Mouse (Mus musculus): ENCODE data around the gene Psors1c2. TPM values are rescaled to one million over a fixed set of nuclear protein-coding genes. Genes with fewer than 3 reads are reported as not detected.

The Psors1c2 gene
- polyA plus RNA-seq, 1 experiment from 2014 or later = 0.81 TPM

GRCm38 (mm10) chr17:35550871-35551270 is 17.9 kb downstream of the Psors1c2 start:
- peak; percentile 29; the same call in 1 of the 2 replicates for ATAC-seq
- WGBS = 37% methylated on average over 8 of the region's 8 CpGs
- no peaks in the 10 kb centered on the region for H3K27me3 ChIP-seq (replicated peaks; ENCODE audit: control insufficient read depth, insufficient read depth, low read length)
- H3K4me1 ChIP-seq (ENCODE audit: control insufficient read depth, insufficient read depth, low read length) = peaks cover 9% of the 10 kb centered on the region
- H3K4me2 ChIP-seq (ENCODE audit: low read depth, low read length) = no peak overlapping the region
- H3K36me3 ChIP-seq (ENCODE audit: control insufficient read depth, insufficient read depth, low read length) = no peaks in the 10 kb centered on the region
- no peak overlapping the region for H3K4me3 ChIP-seq (ENCODE audit: low read length)
- peak overlapping the region; percentile 35; the same call in 1 of the 2 replicates for H3K9ac ChIP-seq (ENCODE audit: low read depth, low read length)
- peak overlapping the region; percentile 23 for H3K27ac ChIP-seq (ENCODE audit: low read length)
- no peaks in the 10 kb centered on the region for H3K9me3 ChIP-seq (ENCODE audit: control insufficient read depth, low read length)

- Histone ChIP-seq H3K9me3 (ENCODE audit: control insufficient read depth, low read length) (no peaks in the 10 kb centered on the region), H3K27me3 (replicated peaks; ENCODE audit: control insufficient read depth, insufficient read depth, low read length) (no peaks in the 10 kb centered on the region), H3K4me3 (ENCODE audit: low read length) (no peak within 1 kb of the TSS), H3K36me3 (ENCODE audit: control insufficient read depth, insufficient read depth, low read length) (no peaks in the 10 kb centered on the region), H3K27ac (ENCODE audit: low read length) (no peak within 1 kb of the TSS; the same call in none of the 2 replicates), H3K4me2 (ENCODE audit: low read depth, low read length) (no peak within 1 kb of the TSS), H3K4me1 (ENCODE audit: control insufficient read depth, insufficient read depth, low read length) (peaks cover 9% of the 10 kb centered on the region), H3K9ac (ENCODE audit: low read depth, low read length) (peak within 1 kb of the TSS; percentile 35; the same call in 1 of the 2 replicates)
- 78% methylated on average over 10 of the region's 10 CpGs for WGBS
- ATAC-seq = no peak
Measured at GRCm38 (mm10) chr17:35551881-35552414, 18.9 kb downstream of the Psors1c2 start, which contains the start of gene Cdsn. Gene Cdsn, plus strand, starts transcription at chr17:35552128.

- Histone ChIP-seq H3K27ac (ENCODE audit: low read length) (no peak overlapping the region), H3K4me3 (ENCODE audit: low read length) (no peak overlapping the region), H3K9me3 (ENCODE audit: control insufficient read depth, low read length) (no peaks in the 10 kb centered on the region), H3K4me1 (ENCODE audit: control insufficient read depth, insufficient read depth, low read length) (peaks cover 4% of the 10 kb centered on the region; the same call in 1 of the 2 replicates), H3K36me3 (ENCODE audit: control insufficient read depth, insufficient read depth, low read length) (no peaks in the 10 kb centered on the region), H3K4me2 (ENCODE audit: low read depth, low read length) (no peak overlapping the region), H3K9ac (ENCODE audit: low read depth, low read length) (no peak overlapping the region), H3K27me3 (replicated peaks; ENCODE audit: control insufficient read depth, insufficient read depth, low read length) (no peaks in the 10 kb centered on the region)
- 83% methylated on average over 5 of the region's 5 CpGs for WGBS
- ATAC-seq = no peak
Measured at GRCm38 (mm10) chr17:35554321-35554720, 21.3 kb downstream of the Psors1c2 start.

GRCm38 (mm10) chr17:35554761-35555397 is 21.9 kb downstream of the Psors1c2 start:
- H3K9me3 ChIP-seq (ENCODE audit: control insufficient read depth, low read length) = no peaks in the 10 kb centered on the region
- H3K4me2 ChIP-seq (ENCODE audit: low read depth, low read length) = no peak overlapping the region
- WGBS = 91% methylated on average over 18 of the region's 18 CpGs
- H3K9ac ChIP-seq (ENCODE audit: low read depth, low read length) = no peak overlapping the region
- H3K27ac ChIP-seq (ENCODE audit: low read length) = no peak overlapping the region
- H3K36me3 ChIP-seq (ENCODE audit: control insufficient read depth, insufficient read depth, low read length) = no peaks in the 10 kb centered on the region
- H3K4me1 ChIP-seq (ENCODE audit: control insufficient read depth, insufficient read depth, low read length) = peaks cover 4% of the 10 kb centered on the region; the same call in 1 of the 2 replicates
- no peak for ATAC-seq
- H3K27me3 ChIP-seq (replicated peaks; ENCODE audit: control insufficient read depth, insufficient read depth, low read length) = no peaks in the 10 kb centered on the region
- no peak overlapping the region for H3K4me3 ChIP-seq (ENCODE audit: low read length)

DNA sequence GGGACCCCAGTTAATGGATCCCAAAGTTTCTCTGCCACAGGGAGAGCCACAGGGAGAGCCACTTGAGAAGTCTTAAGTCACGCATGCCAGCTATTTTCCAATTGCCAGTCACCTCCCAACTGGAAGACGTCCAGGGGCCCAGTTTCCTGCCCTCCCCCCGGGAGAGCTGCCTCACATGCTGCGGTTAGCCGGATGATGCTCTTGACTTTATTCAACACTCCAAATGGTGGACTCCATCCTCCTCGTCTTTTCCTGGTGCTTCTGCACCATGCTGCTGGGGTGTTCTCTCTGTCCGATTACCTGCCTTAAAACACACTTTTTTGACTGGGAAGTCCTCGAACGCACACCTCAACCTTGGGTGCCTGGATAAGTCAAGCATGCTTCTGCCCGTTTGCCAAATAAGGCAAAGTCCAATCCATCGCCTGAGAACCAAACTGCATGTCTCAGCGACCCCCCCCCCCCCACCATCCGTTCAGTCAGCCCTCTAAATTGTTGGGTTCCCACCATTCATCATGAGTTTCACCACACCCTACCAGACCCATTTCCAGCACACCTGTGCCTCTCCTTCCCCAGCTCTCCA is 23.3 kb downstream of the Psors1c2 start:
- Histone ChIP-seq H3K4me3 (ENCODE audit: low read length) (no peak overlapping the region), H3K36me3 (ENCODE audit: control insufficient read depth, insufficient read depth, low read length) (no peaks in the 10 kb centered on the region), H3K4me1 (ENCODE audit: control insufficient read depth, insufficient read depth, low read length) (no peaks in the 10 kb centered on the region; the same call in 1 of the 2 replicates), H3K4me2 (ENCODE audit: low read depth, low read length) (no peak overlapping the region), H3K9ac (ENCODE audit: low read depth, low read length) (no peak overlapping the region), H3K27me3 (replicated peaks; ENCODE audit: control insufficient read depth, insufficient read depth, low read length) (no peaks in the 10 kb centered on the region), H3K9me3 (ENCODE audit: control insufficient read depth, low read length) (no peaks in the 10 kb centered on the region), H3K27ac (ENCODE audit: low read length) (no peak overlapping the region)
- 83% methylated on average over 13 of the region's 13 CpGs for WGBS
- ATAC-seq = no peak

DNA sequence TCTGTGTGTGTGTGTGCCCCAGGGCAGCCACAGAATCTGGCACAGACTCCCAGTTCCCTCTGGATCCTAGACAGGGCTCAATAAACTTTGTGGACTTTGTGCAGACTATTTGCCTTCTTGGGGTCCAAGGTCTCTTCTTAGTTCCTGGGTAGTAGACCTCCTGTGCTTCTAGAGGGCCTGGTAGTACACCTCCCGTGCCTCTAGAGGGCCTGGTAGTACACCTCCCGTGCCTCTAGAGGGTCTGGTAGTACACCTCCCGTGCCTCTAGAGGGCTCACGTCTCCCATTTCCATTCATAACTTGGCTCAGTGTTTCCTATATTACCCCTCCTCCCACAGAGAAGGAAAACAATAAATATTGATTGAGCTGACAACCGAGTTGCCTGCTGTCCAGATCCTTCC is 23.8 kb downstream of the Psors1c2 start:
- Histone ChIP-seq H3K4me3 (ENCODE audit: low read length) (no peak overlapping the region), H3K9me3 (ENCODE audit: control insufficient read depth, low read length) (no peaks in the 10 kb centered on the region), H3K9ac (ENCODE audit: low read depth, low read length) (no peak overlapping the region), H3K27ac (ENCODE audit: low read length) (no peak overlapping the region), H3K36me3 (ENCODE audit: control insufficient read depth, insufficient read depth, low read length) (no peaks in the 10 kb centered on the region), H3K4me1 (ENCODE audit: control insufficient read depth, insufficient read depth, low read length) (no peaks in the 10 kb centered on the region), H3K27me3 (replicated peaks; ENCODE audit: control insufficient read depth, insufficient read depth, low read length) (no peaks in the 10 kb centered on the region), H3K4me2 (ENCODE audit: low read depth, low read length) (no peak overlapping the region)
- WGBS = 24% methylated on average over 5 of the region's 5 CpGs
- peak; percentile 92 for ATAC-seq

- WGBS = 58% methylated on average over 9 of the region's 9 CpGs
- no peaks in the 10 kb centered on the region for H3K4me1 ChIP-seq (ENCODE audit: control insufficient read depth, insufficient read depth, low read length)
- H3K9me3 ChIP-seq (ENCODE audit: control insufficient read depth, low read length) = no peaks in the 10 kb centered on the region
- no peak overlapping the region for H3K9ac ChIP-seq (ENCODE audit: low read depth, low read length)
- H3K4me2 ChIP-seq (ENCODE audit: low read depth, low read length) = no peak overlapping the region
- H3K27ac ChIP-seq (ENCODE audit: low read length) = no peak overlapping the region
- H3K4me3 ChIP-seq (ENCODE audit: low read length) = no peak overlapping the region
- peak; percentile 34 for ATAC-seq
- no peaks in the 10 kb centered on the region for H3K36me3 ChIP-seq (ENCODE audit: control insufficient read depth, insufficient read depth, low read length)
- H3K27me3 ChIP-seq (replicated peaks; ENCODE audit: control insufficient read depth, insufficient read depth, low read length) = no peaks in the 10 kb centered on the region
Measured at GRCm38 (mm10) chr17:35557351-35557750, 24.4 kb downstream of the Psors1c2 start.

DNA sequence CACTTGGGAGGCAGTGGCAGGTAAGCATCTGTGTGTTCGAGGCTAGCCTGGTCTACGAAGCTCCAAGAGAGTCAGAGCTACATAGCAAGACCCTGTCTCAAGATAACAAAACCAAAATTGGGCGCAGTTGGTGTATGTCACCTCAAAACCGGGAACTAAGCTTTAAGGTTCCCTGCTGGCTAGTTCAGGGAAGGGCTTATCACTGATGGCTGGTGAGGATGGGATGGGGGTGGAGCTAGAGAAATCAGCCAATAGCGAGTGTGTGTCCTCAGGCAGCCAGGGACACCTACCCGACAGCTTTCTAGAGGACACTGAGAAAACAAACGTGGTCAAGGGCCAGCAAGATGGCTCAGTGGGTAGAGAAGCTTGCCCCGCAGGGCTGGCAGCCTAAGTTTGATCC is 25.2 kb downstream of the Psors1c2 start:
- no peaks in the 10 kb centered on the region for H3K27me3 ChIP-seq (replicated peaks; ENCODE audit: control insufficient read depth, insufficient read depth, low read length)
- no peak for ATAC-seq
- H3K27ac ChIP-seq (ENCODE audit: low read length) = no peak overlapping the region
- no peaks in the 10 kb centered on the region for H3K4me1 ChIP-seq (ENCODE audit: control insufficient read depth, insufficient read depth, low read length)
- no peaks in the 10 kb centered on the region for H3K36me3 ChIP-seq (ENCODE audit: control insufficient read depth, insufficient read depth, low read length)
- H3K9ac ChIP-seq (ENCODE audit: low read depth, low read length) = no peak overlapping the region
- 64% methylated on average over 8 of the region's 8 CpGs for WGBS
- no peak overlapping the region for H3K4me2 ChIP-seq (ENCODE audit: low read depth, low read length)
- H3K9me3 ChIP-seq (ENCODE audit: control insufficient read depth, low read length) = no peaks in the 10 kb centered on the region
- no peak overlapping the region for H3K4me3 ChIP-seq (ENCODE audit: low read length)

DNA sequence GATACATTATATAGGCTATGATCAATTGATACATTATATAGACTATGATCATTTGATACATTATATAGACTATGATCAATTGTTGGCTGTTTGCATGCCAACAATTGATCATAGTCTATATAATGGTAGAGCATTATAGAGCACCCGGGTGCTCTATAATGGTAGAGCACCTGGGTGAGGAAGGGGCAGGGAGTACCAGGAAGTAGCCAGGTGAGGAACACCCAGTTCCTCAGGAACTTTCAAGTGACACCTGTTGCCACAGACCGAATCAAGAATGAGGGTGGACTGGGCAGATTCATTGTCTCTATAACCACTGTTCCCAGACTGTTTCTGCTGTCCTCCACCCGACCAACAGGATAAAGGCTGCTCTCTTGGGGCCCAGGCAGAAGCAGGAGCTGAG is 34.1 kb downstream of the Psors1c2 start, which contains the start of gene 2300002M23Rik:
2300002M23Rik (plus strand) TSS at position 301 of the 400 bp plus-strand sequence.
- no peak within 1 kb of the TSS for H3K9ac ChIP-seq (ENCODE audit: low read depth, low read length)
- H3K4me3 ChIP-seq (ENCODE audit: low read length) = no peak within 1 kb of the TSS
- no peaks in the 10 kb centered on the region for H3K9me3 ChIP-seq (ENCODE audit: control insufficient read depth, low read length)
- WGBS = 54% methylated on average over 3 of the region's 3 CpGs
- ATAC-seq = no peak
- no peak within 1 kb of the TSS for H3K27ac ChIP-seq (ENCODE audit: low read length)
- no peak within 1 kb of the TSS for H3K4me2 ChIP-seq (ENCODE audit: low read depth, low read length)
- no peaks in the 10 kb centered on the region for H3K36me3 ChIP-seq (ENCODE audit: control insufficient read depth, insufficient read depth, low read length)
- H3K27me3 ChIP-seq (replicated peaks; ENCODE audit: control insufficient read depth, insufficient read depth, low read length) = peaks cover 11% of the 10 kb centered on the region; the same call in 1 of the 2 replicates
- H3K4me1 ChIP-seq (ENCODE audit: control insufficient read depth, insufficient read depth, low read length) = peaks cover 8% of the 10 kb centered on the region
